Mouse (Mus musculus) ES-Bruce4 (cell line): ENCODE measurements at regions not wholly inside any gene's neighbourhood (a gene's known extent, or its start where the extent isn't known, plus 50 kb on each side); places are given as distances from the start of the nearest gene placed in this dataset.
A peak's percentile ranks its signal among the peaks of the same experiment; 100 is the strongest.

ENCODE experiments used
- H3K27ac ChIP-seq: 2 replicates; pipeline ENCODE4 v1.5.1; 2012; ENCODE audit warnings: low read length, inconsistent platforms; ENCODE audit not compliant: insufficient read depth
- H3K27me3 ChIP-seq: 2 replicates; pipeline ENCODE4 v1.6.1; 2012; ENCODE audit warnings: mild to moderate bottlenecking, low read length, inconsistent platforms; ENCODE audit not compliant: control insufficient read depth, poor library complexity, insufficient read depth, severe bottlenecking
- H3K36me3 ChIP-seq: 2 replicates; pipeline ENCODE4 v1.6.1; 2012; ENCODE audit warnings: inconsistent platforms, mild to moderate bottlenecking, low read length, moderate library complexity; ENCODE audit not compliant: control insufficient read depth, poor library complexity, insufficient read depth, severe bottlenecking
- H3K4me1 ChIP-seq: one replicate; pipeline ENCODE4 v1.8.1; 2011; ENCODE audit warnings: low read length; ENCODE audit not compliant: control insufficient read depth, insufficient read depth
- H3K4me3 ChIP-seq: 2 replicates; pipeline ENCODE4 v1.5.1; 2011; ENCODE audit warnings: low read depth, mild to moderate bottlenecking, low read length
- H3K9ac ChIP-seq: 2 replicates; pipeline ENCODE4 v1.6.1; 2012; ENCODE audit warnings: low read depth, mild to moderate bottlenecking, inconsistent platforms; ENCODE audit not compliant: poor library complexity, severe bottlenecking
- H3K9me3 ChIP-seq: replicated peaks from 2 replicates; pipeline ENCODE4 v1.6.1; 2012; ENCODE audit warnings: mild to moderate bottlenecking, low read length, inconsistent platforms; ENCODE audit not compliant: control insufficient read depth, poor library complexity, insufficient read depth, severe bottlenecking
- CTCF ChIP-seq: IDR thresholded peaks from one replicate; pipeline ENCODE4 v1.8.1; 2011; ENCODE audit warnings: low read depth, low read length
- EP300 ChIP-seq: IDR thresholded peaks from 2 replicates; pipeline ENCODE4 v1.6.1; 2011; ENCODE audit warnings: low read depth, low read length; ENCODE audit not compliant: insufficient read depth
- POLR2A ChIP-seq: IDR thresholded peaks from one replicate; pipeline ENCODE4 v1.8.1; 2011; ENCODE audit warnings: low read length; ENCODE audit not compliant: insufficient read depth

DNA sequence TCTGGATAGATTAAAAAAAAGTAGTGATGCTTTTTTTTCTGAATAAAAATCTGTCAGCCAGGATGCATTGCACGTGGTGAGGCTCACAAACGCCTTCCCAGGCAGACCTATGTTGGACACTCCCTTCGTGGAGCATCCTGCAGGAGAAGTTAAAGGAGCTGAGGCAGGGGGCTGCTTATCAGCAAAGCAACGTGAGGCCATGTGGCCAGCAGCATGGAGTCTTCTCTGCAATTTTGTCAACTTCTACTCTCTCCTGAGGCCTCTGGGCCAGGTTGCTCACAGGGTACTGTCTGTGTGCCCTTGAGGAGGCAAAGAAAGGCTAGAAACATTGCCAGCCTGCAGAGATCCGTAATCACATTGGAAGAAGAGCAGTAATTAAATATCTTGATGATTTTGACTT is 140.0 kb upstream of the Gm17728 start:
- TF ChIP-seq EP300 = no peak
- TF ChIP-seq POLR2A = no peak
- no peak for TF ChIP-seq CTCF
- no peaks in the 10 kb centered on the region for H3K4me1 ChIP-seq
- no peaks in the 10 kb centered on the region for H3K36me3 ChIP-seq

DNA sequence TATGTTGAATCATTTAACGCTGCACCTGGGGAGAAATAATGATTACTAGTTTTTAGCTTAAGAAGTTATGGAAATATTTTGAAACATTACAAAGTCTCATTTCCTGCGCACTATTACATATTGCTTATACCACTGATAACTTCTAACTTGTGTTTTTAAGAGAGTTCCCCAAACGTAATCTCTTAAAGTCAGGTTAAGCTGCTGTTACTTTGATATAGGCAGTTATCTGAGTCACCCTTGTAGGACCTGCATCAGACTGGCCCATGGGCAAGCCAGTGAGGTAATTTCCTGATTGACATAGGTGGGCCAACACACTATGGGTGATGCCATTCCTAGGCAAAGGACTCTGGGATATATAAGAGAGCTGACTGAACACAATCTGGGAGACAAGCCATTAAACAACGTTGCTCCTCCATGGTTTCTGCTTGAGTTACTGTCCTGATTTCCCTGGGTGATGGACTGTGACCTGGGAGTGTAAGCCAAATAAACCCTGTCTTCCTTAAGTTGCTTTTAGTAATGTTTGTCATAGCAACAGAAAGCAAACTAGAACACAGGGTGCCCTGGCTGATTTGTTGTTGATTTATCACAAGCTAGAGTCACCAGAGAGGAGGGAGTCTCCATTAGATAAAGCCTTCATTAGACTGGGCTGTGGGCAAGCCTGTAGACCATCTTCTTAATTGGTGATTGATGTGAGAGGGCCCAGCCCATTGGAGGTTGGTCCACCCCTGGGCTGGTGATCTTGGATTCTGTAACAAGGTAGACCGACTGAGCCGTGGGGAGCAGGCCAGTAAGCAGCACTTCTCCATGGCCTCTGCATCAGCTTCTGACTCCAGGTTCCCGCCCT is 139.3 kb upstream of the Gm17728 start:
- no peak overlapping the region for H3K4me3 ChIP-seq
- no peaks in the 10 kb centered on the region for H3K36me3 ChIP-seq
- no peak overlapping the region for H3K9ac ChIP-seq
- H3K27ac ChIP-seq = no peak overlapping the region
- TF ChIP-seq POLR2A (no peak), EP300 (no peak), CTCF (no peak)
- no peaks in the 10 kb centered on the region for H3K4me1 ChIP-seq
- H3K9me3 ChIP-seq = no peaks in the 10 kb centered on the region
- H3K27me3 ChIP-seq = no peaks in the 10 kb centered on the region

More for the DNA sequence above, 140.0 kb upstream of the Gm17728 start:
- Histone ChIP-seq H3K4me3 (no peak overlapping the region), H3K27me3 (no peaks in the 10 kb centered on the region), H3K9me3 (no peaks in the 10 kb centered on the region), H3K27ac (no peak overlapping the region), H3K9ac (no peak overlapping the region)

DNA sequence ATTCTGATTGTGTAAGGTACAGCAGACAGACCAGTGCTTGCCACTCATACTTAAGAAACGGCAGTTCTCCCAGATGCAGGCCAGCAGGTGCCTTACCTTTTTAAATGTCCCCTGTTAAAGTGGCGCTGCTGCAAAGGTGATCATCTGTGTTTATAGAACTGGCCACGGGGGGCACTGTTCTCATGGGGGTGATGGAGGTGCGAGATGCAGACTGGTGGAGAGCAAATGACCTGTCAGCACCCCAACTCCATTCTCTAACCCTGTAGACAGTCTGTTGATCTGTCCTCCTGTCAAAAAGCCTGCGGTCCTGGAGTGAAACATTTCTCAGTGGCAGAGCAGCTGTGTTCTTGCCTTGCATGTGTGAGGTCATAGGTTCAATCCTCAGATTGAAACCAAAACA is 135.4 kb upstream of the Gm17728 start:
- Histone ChIP-seq H3K36me3 (no peaks in the 10 kb centered on the region), H3K4me3 (no peak overlapping the region), H3K9me3 (no peaks in the 10 kb centered on the region), H3K4me1 (no peaks in the 10 kb centered on the region), H3K27me3 (no peaks in the 10 kb centered on the region), H3K9ac (no peak overlapping the region), H3K27ac (no peak overlapping the region)
- no peak for TF ChIP-seq EP300
- peak; percentile 62 for TF ChIP-seq CTCF

DNA sequence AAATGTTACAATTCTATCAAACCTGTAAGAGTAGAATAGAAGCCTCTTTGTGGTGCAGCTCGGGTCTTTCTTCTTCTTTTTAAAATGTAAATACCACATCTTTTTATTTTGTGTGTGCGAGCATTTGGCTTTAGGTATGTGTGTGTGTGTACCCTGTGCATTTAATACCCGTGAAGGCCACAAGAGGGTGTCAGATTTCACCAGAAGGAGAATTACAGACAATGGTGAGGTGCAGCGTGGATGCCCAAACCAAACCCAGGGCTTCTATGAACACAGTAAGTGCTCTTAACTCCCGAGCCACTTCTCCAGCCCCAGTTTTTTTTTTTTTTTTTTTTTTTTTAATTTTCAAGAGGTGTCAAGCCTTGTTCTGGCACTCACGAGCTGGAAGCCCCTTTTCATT is 135.0 kb upstream of the Gm17728 start:
- Histone ChIP-seq H3K27me3 (no peaks in the 10 kb centered on the region), H3K4me3 (no peak overlapping the region), H3K9ac (no peak overlapping the region), H3K27ac (no peak overlapping the region), H3K36me3 (no peaks in the 10 kb centered on the region), H3K9me3 (no peaks in the 10 kb centered on the region), H3K4me1 (no peaks in the 10 kb centered on the region)
- TF ChIP-seq EP300 (no peak), CTCF (no peak)

DNA sequence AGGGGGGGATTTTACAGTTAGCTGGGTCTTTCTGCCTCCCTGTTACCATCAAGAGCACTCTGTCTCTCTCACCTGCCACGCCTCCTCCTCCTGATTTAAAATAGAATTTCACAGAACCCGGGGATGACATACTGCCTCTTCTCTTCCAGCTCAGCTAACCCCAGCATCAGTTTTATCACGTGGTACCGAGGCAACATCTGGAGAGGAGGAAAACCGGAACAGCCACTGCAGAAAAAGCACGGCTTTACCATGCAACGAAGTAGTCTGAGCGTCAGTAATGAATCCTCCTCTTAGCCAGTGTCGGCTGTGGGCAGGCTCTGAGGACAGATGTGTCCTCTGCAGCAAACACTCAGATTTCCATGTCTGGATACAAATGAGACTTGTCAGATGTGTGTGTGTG is 134.2 kb upstream of the Gm17728 start:
- Histone ChIP-seq H3K27ac (no peak overlapping the region), H3K9ac (no peak overlapping the region), H3K36me3 (no peaks in the 10 kb centered on the region), H3K27me3 (no peaks in the 10 kb centered on the region), H3K9me3 (no peaks in the 10 kb centered on the region), H3K4me1 (no peaks in the 10 kb centered on the region), H3K4me3 (no peak overlapping the region)
- TF ChIP-seq POLR2A = no peak
- no peak for TF ChIP-seq CTCF
- no peak for TF ChIP-seq EP300

DNA sequence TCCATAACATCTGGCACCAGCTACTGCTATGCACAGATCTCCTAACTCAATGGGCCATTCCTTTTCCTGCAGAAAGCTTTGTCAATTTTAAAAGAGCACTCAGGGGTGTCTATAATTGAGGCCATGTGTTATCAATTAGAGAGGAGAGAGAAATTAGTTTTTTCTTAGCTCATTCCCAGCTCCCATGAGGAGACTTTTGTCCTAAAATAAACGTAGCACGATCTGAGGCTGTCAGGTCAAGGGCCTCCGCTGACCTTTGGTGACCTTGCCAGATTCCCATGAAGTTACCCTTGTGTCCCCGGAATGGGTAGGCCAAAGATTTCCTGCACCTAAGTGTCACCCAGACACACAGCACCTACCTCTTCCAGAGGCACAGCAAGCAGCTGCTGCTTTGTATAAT is 130.3 kb upstream of the Gm17728 start:
- no peak overlapping the region for H3K4me3 ChIP-seq
- no peaks in the 10 kb centered on the region for H3K36me3 ChIP-seq
- H3K9ac ChIP-seq = no peak overlapping the region
- H3K4me1 ChIP-seq = no peaks in the 10 kb centered on the region
- no peaks in the 10 kb centered on the region for H3K9me3 ChIP-seq
- no peak for TF ChIP-seq POLR2A
- TF ChIP-seq EP300 = no peak
- no peak for TF ChIP-seq CTCF
- no peaks in the 10 kb centered on the region for H3K27me3 ChIP-seq
- no peak overlapping the region for H3K27ac ChIP-seq
